Mouse (Mus musculus) ES-Bruce4 (cell line): ENCODE measurements around the gene AI464131.

Experiments
- CTCF ChIP-seq: IDR thresholded peaks from one replicate; pipeline ENCODE4 v1.8.1; 2011; ENCODE audit warnings: low read depth, low read length
- POLR2A ChIP-seq: IDR thresholded peaks from one replicate; pipeline ENCODE4 v1.8.1; 2011; ENCODE audit warnings: low read length; ENCODE audit not compliant: insufficient read depth

- TF ChIP-seq CTCF (no peak), POLR2A (no peak)
These were observed 32.7 kb downstream of the AI464131 start for GRCm38 (mm10) chr4:41470051-41470683.
